Mouse (Mus musculus) heart, postnatal 14 days (tissue): ENCODE measurements at regions not wholly inside any gene's neighbourhood (a gene's known extent, or its start where the extent isn't known, plus 50 kb on each side); places are given as distances from the start of the nearest gene placed in this dataset.
"Not testable (repeated sequence)": the region's sequence is repeated elsewhere in the genome, so short reads cannot be mapped to it uniquely, and the experiment has no call there.

ENCODE experiments used
- DNase-seq, 2 experiments: peaks; one replicate each; pipeline ENCODE4 v3.0.0; 2021 to 2022
- intact Hi-C: fragments of 180-260 bp; cut with DNase I; formaldehyde crosslinking; loops from one replicate; pipeline ENCODE4 v1.15.1; 2025

- no peak for DNase-seq
- intact Hi-C loops = no loop called here
Observed at GRCm38 (mm10) chr15:93095224-93095623, 179.8 kb downstream of the Gxylt1 start.

- intact Hi-C loops = no loop called here
- no peak for DNase-seq
Observed at GRCm38 (mm10) chr15:93094202-93095135, 180.5 kb downstream of the Gxylt1 start.

GRCm38 (mm10) chr15:93091396-93091795, 183.6 kb downstream of the Gxylt1 start:
- DNase-seq = no peak
- intact Hi-C loops = no loop called here

- intact Hi-C loops = loop anchor here (1.0 kb wide), 1 partner anchor 127 kb away; no protein-coding TSS in a partner anchor
- DNase-seq = peak; percentile 61 to 70
Observed at GRCm38 (mm10) chr15:93089347-93089746, 185.6 kb downstream of the Gxylt1 start.

GRCm38 (mm10) chr15:93084967-93085617, 189.9 kb downstream of the Gxylt1 start:
- no peak for DNase-seq
- intact Hi-C loops = no loop called here

GRCm38 (mm10) chr15:93074070-93074469, 200.9 kb downstream of the Gxylt1 start:
- intact Hi-C loops = no loop called here

GRCm38 (mm10) chr15:93062213-93063131, 212.5 kb downstream of the Gxylt1 start:
- no peak for DNase-seq
- intact Hi-C loops = no loop called here

More at GRCm38 (mm10) chr15:93074070-93074469, 200.9 kb downstream of the Gxylt1 start:
- DNase-seq = no peak

- intact Hi-C loops = no loop called here
- no peak for DNase-seq
Observed at GRCm38 (mm10) chr15:93053471-93053870, 221.5 kb downstream of the Gxylt1 start.

- intact Hi-C loops = no loop called here
- no peak for DNase-seq
Observed at GRCm38 (mm10) chr15:93027185-93027584, 247.8 kb downstream of the Gxylt1 start.

- intact Hi-C loops = no loop called here
- no peak for DNase-seq
Observed at GRCm38 (mm10) chr15:93026456-93027078, 248.4 kb downstream of the Gxylt1 start.

- no peak for DNase-seq
- intact Hi-C loops = no loop called here
Observed at GRCm38 (mm10) chr15:93025791-93026190, 249.2 kb downstream of the Gxylt1 start.

- intact Hi-C loops = no loop called here
- no peak for DNase-seq
Observed at GRCm38 (mm10) chr15:93024171-93024570, 250.8 kb downstream of the Gxylt1 start.

GRCm38 (mm10) chr15:93011166-93011565, 263.8 kb downstream of the Gxylt1 start:
- no peak for DNase-seq
- intact Hi-C loops = no loop called here

- no peak for DNase-seq
- intact Hi-C loops = no loop called here
Observed at GRCm38 (mm10) chr15:93010629-93011028, 264.4 kb downstream of the Gxylt1 start.

GRCm38 (mm10) chr15:93005751-93006231, 269.2 kb downstream of the Gxylt1 start:
- intact Hi-C loops = loop anchor here (10.0 kb wide), 1 partner anchor 561 kb away; no protein-coding TSS in a partner anchor

GRCm38 (mm10) chr15:93005186-93005585, 269.8 kb downstream of the Gxylt1 start:
- not testable (repeated sequence) for DNase-seq
- intact Hi-C loops = loop anchor here (10.0 kb wide), 1 partner anchor 560 kb away; no protein-coding TSS in a partner anchor

More at GRCm38 (mm10) chr15:93005751-93006231, 269.2 kb downstream of the Gxylt1 start:
- DNase-seq = peak; percentile 27 to 34

- intact Hi-C loops = loop anchor here (10.0 kb wide), 1 partner anchor 560 kb away; no protein-coding TSS in a partner anchor
- no peak for DNase-seq
Observed at GRCm38 (mm10) chr15:93004551-93004950, 270.4 kb downstream of the Gxylt1 start.

GRCm38 (mm10) chr15:93003233-93003632, 271.7 kb downstream of the Gxylt1 start:
- no peak for DNase-seq
- intact Hi-C loops = loop anchor here (10.0 kb wide), 1 partner anchor 558 kb away; no protein-coding TSS in a partner anchor
